Mouse (Mus musculus): ENCODE data around the gene Gan.

The Gan gene

GRCm38 (mm10) chr8:117260930-117261475 is 103.1 kb downstream of the Gan start:
- in situ Hi-C loops (cut with MboI; ENCODE audit: low pct_unique_long_range_greater_than_20kb in 1 of 2, low sequenced_read_pairs in 2 of 2, unreplicated experiment in 1 of 2) = no loop called here

DNA sequence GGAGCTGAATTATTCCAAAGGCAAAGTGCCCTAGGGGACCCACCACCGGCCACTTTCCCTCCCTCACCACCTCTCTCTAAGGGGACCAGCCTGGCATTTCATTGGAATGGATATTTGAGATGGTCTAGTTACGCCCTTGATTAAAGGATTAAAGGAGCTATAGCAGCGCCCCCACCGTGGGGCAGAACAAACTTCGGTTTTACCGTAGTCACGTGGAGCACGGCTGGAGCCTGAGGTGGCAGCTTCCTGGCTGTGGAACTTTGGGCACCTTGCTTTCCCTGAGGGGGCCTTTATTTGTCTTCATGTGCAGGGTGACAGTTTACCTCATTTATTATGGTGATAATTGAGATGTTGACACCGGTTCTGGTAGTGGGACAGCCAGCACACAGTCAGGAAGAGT is 103.8 kb downstream of the Gan start:
- in situ Hi-C loops (cut with MboI; ENCODE audit: low pct_unique_long_range_greater_than_20kb in 1 of 2, low sequenced_read_pairs in 2 of 2, unreplicated experiment in 1 of 2) = no loop called here

DNA sequence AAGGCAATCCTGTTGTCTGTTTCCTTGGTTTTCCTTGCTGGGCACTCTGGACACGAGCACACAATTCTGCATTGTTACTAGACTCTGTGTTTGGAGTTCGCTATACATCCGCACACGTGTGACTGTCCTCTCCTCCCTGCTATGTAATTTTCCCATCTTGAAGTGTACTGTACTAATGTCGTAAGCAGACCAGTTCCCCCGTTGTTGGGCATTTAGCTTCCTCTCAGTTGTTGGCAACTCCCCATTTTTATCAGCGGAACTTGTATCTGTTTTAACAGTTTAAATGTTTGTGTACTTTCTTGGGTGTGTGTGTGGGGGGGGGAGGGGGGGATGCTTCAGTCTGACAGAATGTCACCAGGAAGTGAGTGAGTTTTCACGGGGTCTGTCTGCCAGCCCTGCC is 104.8 kb downstream of the Gan start:
- in situ Hi-C loops (cut with MboI; ENCODE audit: low pct_unique_long_range_greater_than_20kb in 1 of 2, low sequenced_read_pairs in 2 of 2, unreplicated experiment in 1 of 2) = no loop called here

DNA sequence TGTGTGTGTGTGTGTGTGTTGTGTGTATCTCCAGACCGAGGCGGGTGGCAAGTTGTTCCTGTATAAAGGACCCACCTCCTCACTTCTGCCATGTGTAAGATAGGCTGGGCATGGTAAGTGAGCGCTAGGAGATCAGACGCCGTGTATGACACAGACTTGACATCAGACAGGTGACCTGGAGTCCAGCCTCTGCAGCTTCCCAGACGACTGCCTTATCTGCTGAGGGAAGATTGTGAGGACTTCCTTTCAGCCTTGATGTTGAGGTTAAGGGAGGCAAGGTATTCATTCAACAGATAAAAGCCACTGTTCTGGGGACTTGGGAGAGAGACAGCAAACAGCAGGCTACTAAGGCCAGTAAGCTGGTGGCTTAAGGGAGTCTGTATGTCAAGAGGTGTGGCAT is 105.5 kb downstream of the Gan start:
- in situ Hi-C loops (cut with MboI; ENCODE audit: low pct_unique_long_range_greater_than_20kb in 1 of 2, low sequenced_read_pairs in 2 of 2, unreplicated experiment in 1 of 2) = no loop called here

GRCm38 (mm10) chr8:117265079-117265478 is 107.1 kb downstream of the Gan start:
- in situ Hi-C loops (cut with MboI; ENCODE audit: low pct_unique_long_range_greater_than_20kb in 1 of 2, low sequenced_read_pairs in 2 of 2, unreplicated experiment in 1 of 2) = no loop called here
